Mouse (Mus musculus): ENCODE results near the gene Tns1.
A peak's percentile ranks its signal among the peaks of the same experiment; 100 is the strongest.

The Tns1 gene

DNA sequence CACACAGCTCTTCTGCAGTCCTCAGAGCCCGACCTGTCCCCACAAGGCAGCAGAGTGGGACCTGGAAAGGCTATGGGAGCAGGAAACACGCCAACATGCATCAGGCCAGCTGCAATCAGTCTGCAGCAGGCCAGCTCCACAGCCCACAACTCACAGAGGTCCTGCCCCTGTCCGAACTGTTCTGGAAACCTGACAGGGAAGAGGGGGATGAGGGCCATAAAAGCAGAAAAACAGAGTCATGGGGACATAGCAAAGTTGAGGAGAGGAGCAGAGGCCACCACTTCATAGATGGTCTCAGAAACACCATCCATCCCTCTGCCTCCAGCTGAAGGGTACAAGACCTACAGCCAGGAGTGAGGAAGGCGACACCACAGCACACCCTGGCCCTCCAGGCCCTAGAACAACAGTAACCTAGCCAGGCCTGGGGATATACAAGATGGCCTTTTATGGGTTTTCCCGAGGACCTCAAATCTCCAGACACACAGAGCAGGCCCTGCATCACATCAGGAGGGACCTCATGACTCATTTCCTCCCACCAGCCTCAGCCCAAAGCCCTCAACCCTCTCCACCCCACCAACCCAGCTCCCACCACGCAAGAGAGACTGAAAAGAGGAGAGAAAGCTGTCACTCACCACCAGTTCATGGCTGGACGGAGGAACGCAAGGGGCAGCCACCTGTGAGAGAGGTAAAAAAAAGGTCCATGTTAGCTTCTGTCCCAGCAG lies 108.6 kb downstream of the Tns1 start:
- no peak for DNase-seq (ENCODE audit: low read depth in 2 of 2, low spot score in 2 of 2)

DNA sequence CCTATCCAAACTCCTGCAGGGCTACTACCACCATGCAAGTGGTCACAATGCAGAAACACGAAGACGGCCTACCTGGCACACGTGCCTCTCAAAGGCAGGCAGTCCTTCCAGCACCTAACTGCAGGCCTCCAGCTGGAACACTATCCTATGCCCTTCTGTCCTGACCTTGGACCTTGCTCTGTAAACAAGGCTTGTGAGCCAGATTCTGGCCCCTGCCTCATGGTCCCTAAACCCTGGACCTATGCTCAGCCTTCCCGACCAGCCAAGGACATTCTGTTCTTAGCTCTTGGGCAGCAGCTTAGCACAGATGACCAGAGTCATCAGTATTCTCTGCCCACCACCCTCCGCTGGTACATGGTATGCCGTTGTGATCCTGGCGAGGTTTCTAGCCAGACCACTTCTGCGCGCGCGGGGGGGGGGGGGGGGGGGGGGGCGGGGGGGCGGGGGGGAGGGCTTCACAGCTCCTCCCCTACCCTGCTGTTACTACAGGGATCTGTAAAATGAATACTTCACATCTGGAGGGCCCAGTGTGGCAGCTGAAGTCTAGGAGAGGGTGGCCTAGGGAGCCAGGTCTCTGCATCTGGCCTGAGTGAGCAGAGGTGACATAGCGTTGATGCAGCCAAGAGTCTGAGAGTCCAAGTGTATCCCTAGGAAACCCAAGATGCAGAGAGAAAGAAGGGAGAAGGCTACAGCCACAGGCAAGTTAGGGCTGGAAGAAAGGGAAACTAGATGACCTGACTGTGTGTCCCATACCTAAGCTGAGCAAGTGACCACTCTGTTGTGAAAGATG lies 109.5 kb downstream of the Tns1 start:
- DNase-seq (ENCODE audit: low read depth in 2 of 2, low spot score in 2 of 2), result no peak

DNA sequence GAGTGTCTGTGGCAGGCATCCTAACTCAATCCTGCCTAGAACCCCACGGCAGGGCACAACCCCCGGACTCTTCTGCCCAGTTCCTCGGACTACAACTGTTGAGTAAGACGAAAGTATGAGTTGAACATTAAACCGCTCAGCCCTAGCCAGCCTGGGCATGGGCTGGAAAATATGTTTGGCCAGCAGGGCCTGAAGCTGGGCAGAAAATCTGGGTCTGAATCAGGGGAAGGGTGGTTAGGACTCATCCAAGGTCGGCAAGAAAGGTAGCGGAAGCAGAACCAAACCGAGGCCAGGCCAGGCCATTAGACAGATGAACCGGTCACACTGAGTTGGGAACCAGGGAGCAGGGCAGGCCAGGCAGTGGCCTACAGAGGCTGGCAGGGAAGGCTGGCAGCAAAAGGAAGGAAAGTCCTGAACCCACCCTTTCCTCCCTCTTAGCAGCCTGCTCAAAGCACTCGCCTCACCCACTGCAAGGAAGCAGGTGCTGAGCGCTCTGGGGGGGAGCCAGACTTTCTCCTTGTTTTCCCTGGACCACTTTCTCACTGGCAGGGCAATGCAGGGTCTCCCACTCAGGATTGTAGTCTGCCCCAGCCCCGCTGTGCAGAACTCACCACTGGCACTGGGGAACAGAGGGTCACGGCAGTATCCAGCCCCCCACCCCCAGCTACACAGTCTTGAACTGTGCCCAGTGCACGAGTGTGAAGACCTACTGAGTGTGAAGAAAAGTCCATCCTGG lies 110.8 kb downstream of the Tns1 start:
- no peak for DNase-seq (ENCODE audit: low read depth in 2 of 2, low spot score in 2 of 2)

DNA sequence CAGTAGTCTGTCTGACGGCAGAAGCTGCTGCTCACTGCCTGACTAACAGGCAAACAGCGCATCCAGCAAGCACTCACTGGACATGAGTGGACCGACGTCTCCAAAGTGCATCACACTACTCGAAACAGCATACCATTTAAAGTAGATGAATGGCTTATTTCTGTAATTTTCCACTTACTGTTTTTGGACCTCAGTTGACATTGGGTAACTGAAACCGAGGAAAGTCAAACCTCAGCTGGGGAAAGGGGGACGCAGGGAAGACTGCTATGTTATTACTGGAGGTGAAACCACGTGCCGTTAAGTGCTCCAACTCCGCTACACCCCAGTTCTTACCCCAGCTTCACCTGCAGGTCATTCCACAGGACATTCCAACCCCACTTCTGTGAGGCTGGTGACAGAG lies 111.5 kb downstream of the Tns1 start:
- no peak for DNase-seq (ENCODE audit: low read depth in 2 of 2, low spot score in 2 of 2)

DNA sequence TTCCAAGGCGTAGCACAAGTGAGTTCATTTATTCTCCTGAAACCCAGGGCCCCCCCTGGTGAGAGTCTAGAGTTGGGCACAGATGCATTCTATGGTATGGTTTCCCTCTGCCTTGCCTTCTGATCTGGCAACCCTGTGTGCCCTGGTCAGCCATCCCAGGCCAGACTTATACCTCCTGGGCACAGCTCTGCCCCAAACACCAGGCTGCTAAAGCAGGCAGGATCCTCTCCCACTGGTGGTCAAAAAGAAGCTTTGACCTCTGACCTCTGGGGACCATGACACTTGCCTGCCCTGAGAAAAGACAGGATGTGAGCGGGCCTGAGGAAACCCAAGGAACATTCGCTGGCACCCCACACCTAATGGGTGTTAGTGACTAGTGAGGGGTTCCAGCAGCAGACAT lies 114.8 kb downstream of the Tns1 start:
- DNase-seq (ENCODE audit: low read depth in 2 of 2, low spot score in 2 of 2), result no peak

DNA sequence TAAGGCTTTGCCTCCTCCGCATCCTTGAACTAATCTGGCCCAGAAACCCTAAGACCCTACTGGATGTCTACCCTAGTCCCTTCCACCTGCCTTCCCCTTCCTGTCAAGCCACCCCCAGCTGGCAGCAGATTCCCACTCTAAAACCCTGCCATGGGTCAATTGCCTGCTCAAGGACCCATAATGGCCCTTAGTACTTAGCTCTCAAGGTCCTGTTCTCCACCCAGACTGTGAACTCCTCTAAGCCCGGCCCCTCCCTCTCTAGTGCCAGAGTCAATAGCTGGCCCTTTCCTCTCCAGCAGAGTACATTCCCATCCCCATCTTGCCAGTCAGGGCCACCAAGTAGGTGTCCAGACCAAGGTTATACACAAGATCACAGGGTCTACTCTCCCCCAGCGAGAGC lies 115.3 kb downstream of the Tns1 start:
- no peak for DNase-seq (ENCODE audit: low read depth in 2 of 2, low spot score in 2 of 2)

DNA sequence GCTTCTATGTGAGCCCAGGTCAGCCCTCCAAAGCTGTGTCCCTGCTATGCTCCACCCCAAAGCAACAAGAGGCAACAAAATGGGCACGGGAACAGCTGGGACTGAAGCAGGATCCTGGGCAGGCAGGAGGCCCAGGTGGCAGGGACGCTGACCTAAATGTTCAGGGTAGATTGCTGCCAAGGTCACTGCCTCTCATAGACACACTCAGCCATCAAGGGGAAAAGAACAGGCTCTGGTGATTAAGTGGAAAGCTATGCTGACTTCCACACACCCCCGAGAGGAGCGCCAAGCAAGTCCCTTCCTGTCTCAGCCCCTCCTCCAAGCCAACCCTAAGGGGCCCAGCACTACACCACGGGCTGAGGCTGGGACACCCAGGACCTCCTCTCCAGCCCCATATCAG lies 115.8 kb downstream of the Tns1 start:
- DNase-seq (ENCODE audit: low read depth in 2 of 2, low spot score in 2 of 2), result no peak

DNA sequence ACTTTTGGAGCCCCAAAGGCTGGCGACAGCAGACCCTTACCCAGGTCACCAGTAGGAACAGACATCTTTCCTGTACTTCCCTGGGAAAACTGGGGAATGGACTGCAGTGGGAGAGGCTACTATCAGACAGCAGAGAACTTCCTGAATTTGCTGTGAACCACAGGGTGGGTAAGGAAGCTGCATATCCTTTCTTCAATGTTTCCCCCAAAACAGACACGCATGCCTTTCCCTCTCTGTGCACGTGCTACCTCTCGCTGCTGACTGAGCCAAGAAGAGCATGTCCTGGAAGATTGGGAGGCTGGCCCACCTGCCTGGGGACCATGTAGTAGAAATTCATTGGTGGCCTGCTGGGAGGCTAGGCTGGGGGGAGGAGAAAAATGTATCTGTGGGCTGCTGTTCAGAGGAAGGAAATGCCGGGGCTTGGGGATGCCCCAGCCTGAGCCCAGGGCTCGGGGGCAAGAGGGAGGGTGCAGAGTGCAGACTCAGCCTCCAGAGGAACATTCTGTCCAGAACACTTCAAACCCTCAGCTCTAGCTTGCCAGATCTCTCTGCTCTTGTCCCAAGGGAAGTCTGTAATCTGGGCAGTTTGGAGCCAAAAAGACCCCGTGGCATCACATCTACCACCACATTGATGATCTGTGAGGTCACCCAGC lies 116.7 kb downstream of the Tns1 start:
- DNase-seq (ENCODE audit: low read depth in 2 of 2, low spot score in 2 of 2), result no peak

DNA sequence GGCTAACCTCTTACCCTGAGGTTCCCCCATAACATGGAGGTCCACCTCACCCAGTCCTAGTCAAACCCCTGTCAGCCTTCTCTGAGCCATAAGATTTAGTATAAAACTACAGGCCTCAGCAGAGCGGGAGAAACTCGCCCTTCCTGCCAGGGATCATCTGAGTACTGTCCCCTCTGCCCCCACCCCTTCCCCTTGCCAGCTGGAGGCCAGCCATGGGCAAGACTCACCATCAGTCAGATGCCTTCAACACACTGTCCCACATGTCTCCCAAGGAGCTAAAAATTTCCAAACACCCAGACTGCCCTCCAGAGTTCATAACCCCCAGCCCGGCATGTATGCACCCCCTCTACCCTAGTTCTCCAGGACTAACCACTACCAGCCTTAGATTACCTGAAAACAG lies 119.2 kb downstream of the Tns1 start:
- DNase-seq (ENCODE audit: low read depth in 2 of 2, low spot score in 2 of 2), result no peak

DNA sequence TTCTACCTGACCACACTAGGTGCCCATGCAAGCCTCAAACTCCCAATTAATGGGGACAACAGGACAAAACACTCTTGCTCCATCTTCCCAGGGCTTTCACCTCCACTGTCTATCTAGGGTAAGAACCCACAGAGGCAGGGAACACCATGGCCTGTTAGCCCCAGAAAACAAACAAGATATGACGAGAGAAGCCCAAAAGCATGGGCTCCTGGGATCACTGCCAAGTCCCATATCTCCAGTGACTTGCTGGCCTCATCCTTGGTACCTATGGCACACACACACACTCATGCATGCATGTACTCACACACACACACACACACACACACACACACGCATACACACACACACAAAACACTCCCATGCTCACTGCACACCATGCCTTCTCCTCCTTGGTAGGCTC lies 120.5 kb downstream of the Tns1 start:
- no peak for DNase-seq (ENCODE audit: low read depth in 2 of 2, low spot score in 2 of 2)

DNA sequence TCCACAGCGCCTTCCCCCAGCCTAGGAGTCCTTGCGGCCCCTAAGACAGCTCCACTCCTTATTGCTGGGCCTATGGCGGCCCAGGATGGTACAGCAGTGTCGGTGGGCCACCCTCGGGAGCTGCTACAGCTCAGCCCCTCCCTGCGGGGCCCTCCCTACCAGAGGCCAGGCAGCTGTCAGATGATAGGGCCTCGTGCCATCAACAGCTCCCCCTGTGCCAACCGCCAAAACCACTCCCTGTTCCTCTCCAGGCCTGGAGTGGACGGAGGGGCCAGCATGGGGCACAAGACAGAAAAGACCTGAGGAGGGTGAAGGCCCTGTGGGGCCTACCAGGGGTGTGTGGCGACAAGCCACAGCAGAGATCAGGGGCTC lies 122.8 kb downstream of the Tns1 start:
- no peak for DNase-seq (ENCODE audit: low read depth in 2 of 2, low spot score in 2 of 2)

DNA sequence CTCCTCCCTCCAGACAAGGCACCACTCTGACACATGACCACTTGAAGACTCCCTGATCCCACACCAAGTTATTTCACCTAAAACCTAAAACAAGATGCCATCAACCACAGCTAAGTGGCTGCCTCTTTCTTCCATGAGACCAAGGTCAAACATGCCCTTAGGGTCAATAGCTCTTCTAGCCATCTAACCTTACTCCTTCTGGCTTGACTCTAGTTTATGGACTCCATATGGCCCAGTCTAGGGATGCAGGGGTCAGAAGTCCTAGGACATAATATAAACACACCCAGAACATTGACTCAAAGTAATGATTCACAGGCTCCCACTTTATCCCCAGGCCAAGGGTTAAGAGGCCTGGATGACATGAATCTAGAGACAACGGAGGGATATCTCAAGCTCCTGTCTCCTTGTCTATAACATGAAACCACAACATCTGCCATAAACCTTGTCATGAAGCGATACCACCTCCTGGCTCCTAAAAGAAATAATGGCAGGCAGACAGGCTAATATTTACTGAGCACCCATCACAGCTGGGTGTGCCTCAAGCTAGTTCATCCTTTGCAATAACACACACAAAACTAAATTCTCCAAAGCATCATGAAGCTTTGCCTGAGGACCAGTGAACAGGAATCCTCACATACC lies 123.3 kb downstream of the Tns1 start:
- DNase-seq (ENCODE audit: low read depth in 2 of 2, low spot score in 2 of 2), result no peak

DNA sequence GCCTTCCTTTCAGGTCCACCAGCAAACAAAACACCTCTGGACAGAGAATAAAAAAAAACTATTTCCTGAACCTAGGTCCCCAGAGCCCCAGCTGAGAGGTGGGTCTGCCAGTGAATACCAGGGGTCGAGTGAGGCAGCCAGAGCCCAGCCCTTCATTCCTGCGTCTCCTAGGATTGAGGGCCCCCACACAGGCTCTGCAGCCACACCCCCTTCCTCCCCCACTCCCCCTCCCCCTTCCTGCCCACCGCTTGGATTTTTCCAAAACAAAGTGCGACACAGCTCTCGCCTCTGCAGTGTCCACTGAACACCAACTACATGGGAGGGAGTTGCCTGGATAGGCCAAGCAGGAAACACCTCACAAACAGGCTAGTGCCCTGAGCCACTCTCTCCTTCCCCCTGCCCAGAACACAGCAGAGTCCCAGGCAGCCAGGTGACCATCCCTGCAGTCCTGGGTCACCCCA lies 124.0 kb downstream of the Tns1 start:
- no peak for DNase-seq (ENCODE audit: low read depth in 2 of 2, low spot score in 2 of 2)

DNA sequence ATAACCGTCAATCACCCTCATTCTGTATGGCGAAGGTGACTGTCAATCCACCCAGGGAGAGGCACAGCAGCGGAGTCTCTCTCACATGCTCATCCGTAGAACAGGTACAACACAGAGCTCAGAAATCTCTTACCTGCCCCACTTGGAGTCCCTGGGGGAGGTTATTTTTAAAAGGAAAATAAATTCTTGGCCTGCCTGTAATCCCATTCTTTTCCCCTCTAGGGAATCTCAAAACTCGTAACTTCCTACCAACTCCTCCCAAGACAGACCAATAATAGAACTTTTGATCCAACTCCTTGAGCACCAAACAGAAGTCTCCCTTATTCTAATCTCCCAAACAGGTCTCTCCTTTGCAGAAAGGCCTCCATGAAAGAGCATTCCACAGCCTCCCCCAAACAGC lies 124.7 kb downstream of the Tns1 start:
- no peak for DNase-seq (ENCODE audit: low read depth in 2 of 2, low spot score in 2 of 2)

DNA sequence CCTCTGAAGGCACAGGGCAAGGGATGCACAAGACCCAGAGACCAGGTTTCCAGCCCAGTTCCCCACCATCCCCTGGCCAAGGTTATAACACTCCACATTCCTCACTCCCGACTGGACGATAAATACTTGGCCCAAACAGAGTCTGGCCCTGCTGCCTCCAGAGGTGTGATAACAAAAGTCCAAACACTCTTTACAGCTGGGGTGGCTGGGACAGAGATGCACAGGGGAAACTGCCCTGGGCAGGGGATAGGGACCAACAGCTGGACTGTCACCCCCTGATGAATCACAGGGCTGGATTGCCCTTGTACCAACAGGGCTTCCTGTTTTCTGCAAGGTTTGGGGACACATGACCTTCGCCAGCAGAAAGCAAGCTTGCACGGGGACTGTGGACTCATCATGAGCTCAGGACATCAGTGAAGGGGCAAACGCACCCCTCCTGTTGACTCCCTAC lies 125.3 kb downstream of the Tns1 start:
- DNase-seq (ENCODE audit: low read depth in 2 of 2, low spot score in 2 of 2), result no peak

DNA sequence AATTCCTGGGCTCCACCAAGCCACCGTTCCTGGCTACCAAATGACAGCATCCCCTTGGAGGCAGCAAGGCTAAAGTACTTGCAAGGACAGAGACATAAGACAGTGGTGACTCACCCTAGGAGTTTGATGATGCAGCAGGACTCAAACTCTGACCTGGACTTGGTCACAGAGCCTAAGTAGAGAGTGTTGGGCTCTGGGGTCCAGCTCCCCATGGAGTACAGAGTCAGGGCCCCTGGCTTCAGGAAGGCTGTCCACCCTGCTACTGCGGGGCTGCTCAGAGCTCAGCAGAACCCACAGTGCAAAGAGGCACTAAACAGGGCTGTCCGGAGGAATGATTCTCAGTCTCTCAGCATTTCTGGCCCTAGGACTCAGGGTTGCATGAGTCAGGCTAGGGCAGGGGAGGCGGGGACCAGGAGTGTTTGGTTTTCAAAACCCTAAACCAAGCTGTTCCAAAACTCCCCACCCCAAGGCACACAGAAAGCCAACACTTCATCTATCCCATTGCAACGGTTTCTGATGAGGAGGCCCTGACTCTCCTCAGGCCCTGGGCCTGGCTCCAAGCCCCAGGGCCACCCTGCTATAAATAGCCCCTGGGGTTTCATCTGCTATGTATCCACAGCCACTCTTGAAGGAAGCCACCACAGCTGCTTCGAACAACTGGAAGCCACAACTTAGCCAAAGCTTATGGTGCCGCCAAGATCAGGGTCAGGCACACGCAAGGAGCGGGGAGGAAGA lies 126.0 kb downstream of the Tns1 start:
- no peak for DNase-seq (ENCODE audit: low read depth in 2 of 2, low spot score in 2 of 2)

DNA sequence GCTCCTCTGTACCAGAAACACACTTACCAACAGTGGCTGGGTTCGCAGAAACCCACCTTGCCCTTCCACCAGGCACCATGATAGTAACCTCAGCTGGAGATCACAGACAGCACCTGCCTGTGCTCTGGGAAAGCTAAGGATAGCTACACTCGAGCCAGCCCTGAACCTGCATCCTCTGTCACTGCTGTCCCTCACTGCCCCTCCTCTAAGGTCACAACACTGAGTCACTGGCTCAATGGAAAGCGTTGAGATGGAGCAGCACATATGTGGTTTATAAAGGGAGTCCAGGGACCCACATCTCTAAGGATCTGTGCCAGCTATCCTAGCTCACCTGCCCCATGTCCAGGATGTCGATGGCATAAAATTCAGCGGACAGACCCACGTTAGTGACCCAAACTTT lies 126.9 kb downstream of the Tns1 start:
- no peak for DNase-seq (ENCODE audit: low read depth in 2 of 2, low spot score in 2 of 2)

DNA sequence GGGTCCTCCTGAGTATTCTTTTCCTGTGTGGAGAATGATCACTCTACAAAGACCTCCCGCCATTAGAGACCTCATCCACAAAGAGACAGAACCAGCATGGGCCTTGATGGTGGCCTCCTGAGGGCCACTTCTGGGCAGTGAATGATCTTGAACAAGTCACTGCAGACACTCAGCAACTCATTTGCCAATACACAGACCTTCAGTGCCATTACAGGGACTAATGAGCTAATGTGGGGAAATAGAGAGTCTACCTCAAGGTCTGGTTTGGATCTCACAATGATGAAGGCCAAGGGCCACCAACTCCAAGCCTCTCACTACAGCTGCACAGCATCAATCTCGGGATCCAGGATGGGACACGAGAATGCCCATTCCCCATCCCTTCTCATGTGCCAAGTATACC lies 127.6 kb downstream of the Tns1 start:
- no peak for DNase-seq (ENCODE audit: low read depth in 2 of 2, low spot score in 2 of 2)

DNA sequence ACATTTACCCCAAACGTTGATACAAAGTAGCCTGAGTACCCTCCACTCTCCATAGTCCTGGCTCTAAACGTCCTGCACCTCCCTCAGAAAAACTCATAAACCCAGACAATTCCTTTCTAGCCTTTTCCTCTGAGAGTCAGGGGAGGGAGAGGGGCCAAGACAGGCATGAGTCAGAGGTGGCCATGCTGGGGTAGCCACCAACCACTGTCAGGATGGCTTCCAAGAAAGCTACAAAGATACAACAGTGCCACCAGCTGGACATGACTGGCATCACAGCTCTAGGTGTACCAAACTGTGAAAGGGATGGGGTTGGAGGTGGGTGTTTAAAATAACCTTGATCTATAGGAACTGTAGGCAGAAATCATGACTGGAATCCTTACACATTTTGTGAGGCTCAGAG lies 128.0 kb downstream of the Tns1 start:
- peak; percentile 20 to 44 for DNase-seq (ENCODE audit: low read depth in 2 of 2, low spot score in 2 of 2)

DNA sequence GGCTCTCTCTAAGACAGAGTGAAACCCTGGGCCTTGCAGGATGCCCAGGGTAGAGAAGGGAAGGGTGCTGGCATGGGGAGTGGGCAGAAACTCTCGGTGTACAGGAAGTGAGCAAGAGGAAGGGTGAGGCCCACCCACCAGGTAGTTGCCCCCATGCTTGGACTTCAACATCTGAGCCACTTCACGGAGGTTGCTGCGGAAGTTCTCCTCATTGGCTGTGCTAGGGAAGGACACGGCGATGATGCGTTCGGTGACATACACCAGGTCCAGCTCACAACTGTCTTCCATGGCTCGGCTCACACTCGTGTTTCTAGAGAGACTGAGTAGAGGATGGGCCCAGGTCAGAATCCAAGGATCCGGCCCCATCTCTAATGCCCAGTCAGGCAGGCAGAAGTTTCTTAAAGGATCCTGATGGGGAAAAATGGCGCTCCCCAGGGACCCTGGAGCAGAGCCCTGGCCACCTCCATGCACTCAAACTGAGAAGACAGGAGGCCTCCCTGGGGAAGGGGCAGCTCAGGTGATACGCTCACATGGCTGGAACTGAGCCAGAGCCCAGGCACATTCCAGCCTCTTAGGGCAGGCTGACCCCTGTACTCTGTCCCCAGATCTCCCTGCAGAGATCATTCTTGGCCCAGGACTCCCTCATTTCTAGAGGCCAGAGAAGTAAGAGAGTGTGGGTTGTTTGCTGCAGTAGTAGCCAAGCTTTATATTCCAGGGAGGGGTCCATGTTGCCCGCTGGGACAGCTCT lies 129.0 kb downstream of the Tns1 start:
- DNase-seq (ENCODE audit: low read depth in 2 of 2, low spot score in 2 of 2), result no peak
